Mouse (Mus musculus): ENCODE measurements around the gene Bscl2. TPM values are rescaled to one million over a fixed set of nuclear protein-coding genes. Genes with fewer than 3 reads are reported as not detected.

The Bscl2 gene
- polyA plus RNA-seq, 1 experiment from 2014 or later = 44.9 TPM

- peaks cover 35% of the 10 kb centered on the region for H3K36me3 ChIP-seq (ENCODE audit: control insufficient read depth, insufficient read depth, low read length)
- peaks cover 23% of the 10 kb centered on the region for H3K4me1 ChIP-seq (ENCODE audit: control insufficient read depth, insufficient read depth, low read length)
- ATAC-seq (ENCODE audit: low read depth) = 0 out of 2 replicates have a peak, but pooled peaks have one; percentile 13
- peak overlapping the region; percentile 73 for H3K9ac ChIP-seq (ENCODE audit: low read depth, low read length)
- peak; percentile 33 for DNase-seq (ENCODE audit: low spot score)
- H3K4me3 ChIP-seq (ENCODE audit: low read depth, low read length) = peak overlapping the region; percentile 44
- H3K27ac ChIP-seq (replicated peaks; ENCODE audit: low read depth, low read length) = peak overlapping the region; percentile 97
- peak overlapping the region; percentile 63 for H3K4me2 ChIP-seq (ENCODE audit: low read depth, low read length)
- H3K27me3 ChIP-seq (replicated peaks; ENCODE audit: control insufficient read depth, insufficient read depth, low read length) = no peaks in the 10 kb centered on the region
- H3K9me3 ChIP-seq (ENCODE audit: control insufficient read depth, low read length) = no peaks in the 10 kb centered on the region
- WGBS = 13% methylated on average over 15 of the region's 15 CpGs
Measured at GRCm38 (mm10) chr19:8838041-8838730, 919 bp downstream of the Bscl2 start.

- H3K36me3 ChIP-seq (ENCODE audit: control insufficient read depth, insufficient read depth, low read length) = peaks cover 24% of the 10 kb centered on the region
- H3K4me2 ChIP-seq (ENCODE audit: low read depth, low read length) = peak within 1 kb of the TSS; percentile 75
- peak within 1 kb of the TSS; percentile 44 for H3K4me3 ChIP-seq (ENCODE audit: low read depth, low read length)
- 56% methylated on average over 11 of the region's 11 CpGs for WGBS
- peak within 1 kb of the TSS; percentile 97 for H3K27ac ChIP-seq (replicated peaks; ENCODE audit: low read depth, low read length)
- H3K9me3 ChIP-seq (ENCODE audit: control insufficient read depth, low read length) = no peaks in the 10 kb centered on the region
- H3K4me1 ChIP-seq (ENCODE audit: control insufficient read depth, insufficient read depth, low read length) = peaks cover 23% of the 10 kb centered on the region
- H3K27me3 ChIP-seq (replicated peaks; ENCODE audit: control insufficient read depth, insufficient read depth, low read length) = no peaks in the 10 kb centered on the region
- DNase-seq (ENCODE audit: low spot score) = peak; percentile 55
- peak; percentile 64 for ATAC-seq (ENCODE audit: low read depth)
- peak within 1 kb of the TSS; percentile 73 for H3K9ac ChIP-seq (ENCODE audit: low read depth, low read length)
Measured at GRCm38 (mm10) chr19:8839103-8839907, 2.0 kb downstream of the Bscl2 start, which contains the start of gene Gng3. Gene Gng3, minus strand, starts transcription at chr19:8839194.

DNA sequence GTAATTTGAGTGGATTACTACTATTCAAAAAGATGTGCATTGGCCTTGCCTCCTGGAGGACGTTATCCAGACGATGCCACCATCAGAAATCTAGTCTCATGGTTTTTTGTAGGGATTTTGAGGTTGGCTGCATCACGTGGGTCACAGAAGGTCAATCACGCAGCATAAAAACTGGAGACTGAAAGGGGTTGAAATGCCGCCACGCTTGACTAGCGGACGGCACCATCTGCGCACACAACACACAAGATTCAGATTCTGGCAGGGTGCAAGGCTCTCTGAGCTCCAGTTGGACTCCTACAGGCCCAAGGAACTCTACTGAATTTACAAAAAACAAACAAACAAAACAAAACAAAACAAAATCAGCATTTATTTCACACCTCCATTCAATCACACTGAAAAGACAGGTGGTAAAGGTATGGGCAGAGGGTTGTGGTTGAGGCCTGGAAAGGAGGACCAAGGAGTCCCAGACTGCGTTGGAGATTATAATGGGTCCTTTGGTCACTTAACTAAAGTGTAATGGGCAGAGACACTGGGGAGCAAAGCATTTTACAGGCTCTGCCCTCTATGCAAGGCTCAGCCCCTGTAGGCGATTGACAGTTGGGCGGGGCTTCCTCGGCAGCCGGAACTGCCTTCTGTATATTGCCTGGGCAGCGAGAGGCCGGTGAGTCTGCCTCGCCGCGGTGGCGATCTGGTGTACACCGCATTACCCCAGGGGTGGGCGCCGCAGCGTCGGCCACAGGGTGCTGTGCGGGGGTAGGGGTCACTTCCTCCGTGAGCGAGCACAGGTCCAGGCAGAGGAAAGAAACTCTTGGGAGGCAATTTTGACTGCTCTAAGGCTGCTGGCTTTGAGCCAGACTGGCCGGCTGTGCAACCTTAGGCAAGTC is 2.9 kb downstream of the Bscl2 start:
- Histone ChIP-seq H3K4me3 (ENCODE audit: low read depth, low read length) (peak overlapping the region; percentile 46), H3K4me1 (ENCODE audit: control insufficient read depth, insufficient read depth, low read length) (peaks cover 23% of the 10 kb centered on the region), H3K4me2 (ENCODE audit: low read depth, low read length) (peak overlapping the region; percentile 75), H3K9ac (ENCODE audit: low read depth, low read length) (peak overlapping the region; percentile 73), H3K27ac (replicated peaks; ENCODE audit: low read depth, low read length) (no peak overlapping the region), H3K9me3 (ENCODE audit: control insufficient read depth, low read length) (no peaks in the 10 kb centered on the region), H3K27me3 (replicated peaks; ENCODE audit: control insufficient read depth, insufficient read depth, low read length) (no peaks in the 10 kb centered on the region), H3K36me3 (ENCODE audit: control insufficient read depth, insufficient read depth, low read length) (peaks cover 16% of the 10 kb centered on the region; the same call in 1 of the 2 replicates)
- 23% methylated on average over 29 of the region's 29 CpGs for WGBS
- ATAC-seq (ENCODE audit: low read depth) (peak; percentile 32; the same call in 1 of the 2 replicates), DNase-seq (ENCODE audit: low spot score) (peak; percentile 84)

DNA sequence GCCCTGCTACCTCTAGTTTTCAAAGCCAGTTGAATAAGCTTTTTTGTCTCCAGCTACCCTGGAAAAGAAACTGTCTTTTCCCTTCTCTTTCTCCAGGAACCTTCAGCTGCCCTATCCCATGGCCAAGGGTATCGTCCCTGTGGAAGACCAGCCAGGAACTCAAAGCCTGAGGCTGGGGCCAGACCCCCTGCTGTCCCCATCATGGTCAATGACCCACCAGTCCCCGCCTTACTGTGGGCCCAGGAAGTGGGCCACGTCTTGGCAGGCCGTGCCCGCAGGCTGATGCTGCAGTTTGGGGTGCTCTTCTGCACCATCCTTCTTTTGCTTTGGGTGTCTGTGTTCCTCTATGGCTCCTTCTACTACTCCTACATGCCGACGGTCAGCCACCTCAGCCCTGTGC is 3.7 kb downstream of the Bscl2 start:
- H3K9me3 ChIP-seq (ENCODE audit: control insufficient read depth, low read length) = no peaks in the 10 kb centered on the region
- H3K27me3 ChIP-seq (replicated peaks; ENCODE audit: control insufficient read depth, insufficient read depth, low read length) = no peaks in the 10 kb centered on the region
- peaks cover 15% of the 10 kb centered on the region; the same call in 1 of the 2 replicates for H3K36me3 ChIP-seq (ENCODE audit: control insufficient read depth, insufficient read depth, low read length)
- ATAC-seq (ENCODE audit: low read depth) = no peak
- no peak overlapping the region; the same call in 1 of the 2 replicates for H3K9ac ChIP-seq (ENCODE audit: low read depth, low read length)
- no peak overlapping the region for H3K27ac ChIP-seq (replicated peaks; ENCODE audit: low read depth, low read length)
- H3K4me2 ChIP-seq (ENCODE audit: low read depth, low read length) = peak overlapping the region; percentile 75
- WGBS = 85% methylated on average over 7 of the region's 7 CpGs
- peaks cover 23% of the 10 kb centered on the region for H3K4me1 ChIP-seq (ENCODE audit: control insufficient read depth, insufficient read depth, low read length)
- DNase-seq (ENCODE audit: low spot score) = no peak
- peak overlapping the region; percentile 46; the same call in 1 of the 2 replicates for H3K4me3 ChIP-seq (ENCODE audit: low read depth, low read length)

DNA sequence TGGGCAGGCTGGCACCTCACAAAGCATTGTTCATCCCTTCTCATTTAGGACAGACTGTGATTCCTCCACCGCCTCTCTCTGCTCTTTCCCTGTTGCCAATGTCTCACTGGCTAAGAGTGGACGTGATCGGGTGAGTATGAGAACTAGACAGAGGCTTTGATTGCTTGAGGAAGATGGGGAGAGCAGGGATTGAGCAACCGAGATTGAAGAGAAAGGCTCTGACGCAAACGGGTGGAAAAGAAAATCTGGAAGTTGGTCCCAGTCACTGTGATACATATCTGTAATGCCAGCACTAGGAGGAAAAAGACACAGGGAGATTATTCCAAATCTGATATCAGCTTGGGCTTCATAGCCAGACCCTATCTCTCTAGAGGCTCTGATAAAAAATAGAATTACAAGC is 5.7 kb downstream of the Bscl2 start:
- Histone ChIP-seq H3K4me2 (ENCODE audit: low read depth, low read length) (no peak overlapping the region), H3K9me3 (ENCODE audit: control insufficient read depth, low read length) (no peaks in the 10 kb centered on the region), H3K36me3 (ENCODE audit: control insufficient read depth, insufficient read depth, low read length) (peaks cover 32% of the 10 kb centered on the region; the same call in 1 of the 2 replicates), H3K27ac (replicated peaks; ENCODE audit: low read depth, low read length) (no peak overlapping the region), H3K27me3 (replicated peaks; ENCODE audit: control insufficient read depth, insufficient read depth, low read length) (no peaks in the 10 kb centered on the region), H3K4me1 (ENCODE audit: control insufficient read depth, insufficient read depth, low read length) (peaks cover 23% of the 10 kb centered on the region), H3K4me3 (ENCODE audit: low read depth, low read length) (no peak overlapping the region), H3K9ac (ENCODE audit: low read depth, low read length) (no peak overlapping the region)
- no peak for ATAC-seq (ENCODE audit: low read depth)
- DNase-seq (ENCODE audit: low spot score) = no peak
- 88% methylated on average over 6 of the region's 6 CpGs for WGBS

DNA sequence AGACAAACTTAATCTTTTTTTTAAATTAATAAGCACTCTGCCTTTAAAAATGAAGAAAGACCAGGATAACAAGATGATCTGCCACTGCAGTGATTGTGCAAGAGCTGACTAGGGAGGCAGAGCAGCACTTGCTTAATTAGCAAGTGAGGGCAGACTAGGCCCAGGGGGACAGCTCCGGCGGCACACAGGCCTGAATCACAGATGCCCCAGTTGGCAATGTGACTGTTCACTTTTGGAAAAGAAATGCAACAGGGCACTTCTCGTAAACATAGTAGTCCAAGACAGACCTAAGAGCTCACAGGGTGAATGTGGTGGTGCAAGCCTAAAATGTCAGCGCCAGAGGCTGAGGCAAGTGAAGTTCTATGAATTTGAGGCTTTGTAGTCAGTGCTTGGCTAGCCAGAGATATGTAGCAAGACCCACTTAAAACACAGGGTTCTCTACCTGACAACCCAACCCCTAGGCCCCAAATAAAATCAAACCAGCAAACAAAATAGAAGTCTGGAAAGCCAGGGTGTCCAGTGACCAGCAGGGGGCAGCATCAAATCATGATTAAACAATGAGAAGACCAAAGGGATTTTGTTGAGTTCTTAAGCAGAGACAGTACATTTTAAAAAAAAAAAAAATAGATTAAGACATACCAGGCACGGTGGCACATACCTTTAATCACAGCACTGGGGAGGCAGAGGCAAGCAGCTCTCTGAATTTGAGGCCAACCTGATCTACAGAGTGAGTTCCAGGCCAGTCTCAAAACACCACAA is 7.3 kb downstream of the Bscl2 start:
- H3K9me3 ChIP-seq (ENCODE audit: control insufficient read depth, low read length) = no peaks in the 10 kb centered on the region
- 55% methylated on average over 5 of the region's 5 CpGs for WGBS
- no peak overlapping the region for H3K9ac ChIP-seq (ENCODE audit: low read depth, low read length)
- peaks cover 32% of the 10 kb centered on the region; the same call in 1 of the 2 replicates for H3K36me3 ChIP-seq (ENCODE audit: control insufficient read depth, insufficient read depth, low read length)
- peaks cover 9% of the 10 kb centered on the region for H3K4me1 ChIP-seq (ENCODE audit: control insufficient read depth, insufficient read depth, low read length)
- DNase-seq (ENCODE audit: low spot score) = peak; percentile 83
- H3K4me2 ChIP-seq (ENCODE audit: low read depth, low read length) = no peak overlapping the region
- H3K4me3 ChIP-seq (ENCODE audit: low read depth, low read length) = no peak overlapping the region
- H3K27me3 ChIP-seq (replicated peaks; ENCODE audit: control insufficient read depth, insufficient read depth, low read length) = no peaks in the 10 kb centered on the region
- no peak; the same call in 1 of the 2 replicates for ATAC-seq (ENCODE audit: low read depth)
- H3K27ac ChIP-seq (replicated peaks; ENCODE audit: low read depth, low read length) = no peak overlapping the region

- 0 out of 2 replicates have a peak, but pooled peaks cover 3% of the 10 kb centered on the region for H3K4me1 ChIP-seq (ENCODE audit: control insufficient read depth, insufficient read depth, low read length)
- no peaks in the 10 kb centered on the region for H3K9me3 ChIP-seq (ENCODE audit: control insufficient read depth, low read length)
- H3K4me2 ChIP-seq (ENCODE audit: low read depth, low read length) = no peak overlapping the region
- H3K27ac ChIP-seq (replicated peaks; ENCODE audit: low read depth, low read length) = no peak overlapping the region
- peaks cover 24% of the 10 kb centered on the region; the same call in 1 of the 2 replicates for H3K36me3 ChIP-seq (ENCODE audit: control insufficient read depth, insufficient read depth, low read length)
- WGBS = 57% methylated on average over 5 of the region's 5 CpGs
- DNase-seq (ENCODE audit: low spot score) (no peak), ATAC-seq (ENCODE audit: low read depth) (no peak)
- H3K27me3 ChIP-seq (replicated peaks; ENCODE audit: control insufficient read depth, insufficient read depth, low read length) = no peaks in the 10 kb centered on the region
- no peak overlapping the region for H3K4me3 ChIP-seq (ENCODE audit: low read depth, low read length)
- H3K9ac ChIP-seq (ENCODE audit: low read depth, low read length) = no peak overlapping the region
Measured at GRCm38 (mm10) chr19:8848356-8848755, 11.1 kb downstream of the Bscl2 start.

All from embryonic facial prominence, embryonic 14.5 days (tissue).